Mouse (Mus musculus): ENCODE measurements at regions not wholly inside any gene's neighbourhood (a gene's known extent, or its start where the extent isn't known, plus 50 kb on each side); places are given as distances from the start of the nearest gene placed in this dataset.

GRCm38 (mm10) chrX:166652400-166652799, 66.9 kb upstream of the Egfl6 start:
- no peak for ATAC-seq
- 65% methylated on average over 3 of the region's 3 CpGs for WGBS

GRCm38 (mm10) chrX:166645713-166646112, 60.2 kb upstream of the Egfl6 start:
- peak; percentile 84 for ATAC-seq
- peak overlapping the region; percentile 33 for H3K4me2 ChIP-seq (ENCODE audit: low read length)
- no peak overlapping the region for H3K27ac ChIP-seq (ENCODE audit: low read depth, low read length)
- H3K27me3 ChIP-seq (replicated peaks; ENCODE audit: control insufficient read depth, insufficient read depth, low read length): no peaks in the 10 kb centered on the region
- H3K9me3 ChIP-seq (ENCODE audit: control insufficient read depth, low read length): no peaks in the 10 kb centered on the region
- H3K9ac ChIP-seq (ENCODE audit: low read depth, low read length): no peak overlapping the region
- no peaks in the 10 kb centered on the region for H3K36me3 ChIP-seq (ENCODE audit: control insufficient read depth, insufficient read depth, low read length)
- 45% methylated on average over 7 of the region's 7 CpGs for WGBS
- H3K4me1 ChIP-seq (ENCODE audit: control insufficient read depth, insufficient read depth, low read depth, low read length): no peaks in the 10 kb centered on the region
- 0 out of 2 replicates have a peak overlapping the region, but pooled peaks have one; percentile 15 for H3K4me3 ChIP-seq (ENCODE audit: low read length)

More at GRCm38 (mm10) chrX:166652400-166652799, 66.9 kb upstream of the Egfl6 start:
- Histone ChIP-seq H3K4me1 (ENCODE audit: control insufficient read depth, insufficient read depth, low read depth, low read length) (no peaks in the 10 kb centered on the region), H3K9ac (ENCODE audit: low read depth, low read length) (no peak overlapping the region), H3K27ac (ENCODE audit: low read depth, low read length) (no peak overlapping the region), H3K4me3 (ENCODE audit: low read length) (no peak overlapping the region), H3K36me3 (ENCODE audit: control insufficient read depth, insufficient read depth, low read length) (no peaks in the 10 kb centered on the region), H3K4me2 (ENCODE audit: low read length) (no peak overlapping the region), H3K9me3 (ENCODE audit: control insufficient read depth, low read length) (no peaks in the 10 kb centered on the region), H3K27me3 (replicated peaks; ENCODE audit: control insufficient read depth, insufficient read depth, low read length) (no peaks in the 10 kb centered on the region)

- H3K4me2 ChIP-seq (ENCODE audit: low read length): no peak overlapping the region
- no peak overlapping the region for H3K4me3 ChIP-seq (ENCODE audit: low read length)
- H3K9me3 ChIP-seq (ENCODE audit: control insufficient read depth, low read length): no peaks in the 10 kb centered on the region
- H3K9ac ChIP-seq (ENCODE audit: low read depth, low read length): no peak overlapping the region
- no peaks in the 10 kb centered on the region for H3K36me3 ChIP-seq (ENCODE audit: control insufficient read depth, insufficient read depth, low read length)
- no peaks in the 10 kb centered on the region; the same call in 1 of the 2 replicates for H3K27me3 ChIP-seq (replicated peaks; ENCODE audit: control insufficient read depth, insufficient read depth, low read length)
- H3K27ac ChIP-seq (ENCODE audit: low read depth, low read length): no peak overlapping the region
- no peaks in the 10 kb centered on the region for H3K4me1 ChIP-seq (ENCODE audit: control insufficient read depth, insufficient read depth, low read depth, low read length)
- ATAC-seq: no peak
- WGBS: 40% methylated on average over 3 of the region's 3 CpGs
These were observed 55.7 kb upstream of the Egfl6 start for GRCm38 (mm10) chrX:166641256-166641655.

GRCm38 (mm10) chrX:166640258-166640657, 54.7 kb upstream of the Egfl6 start:
- no peaks in the 10 kb centered on the region for H3K36me3 ChIP-seq (ENCODE audit: control insufficient read depth, insufficient read depth, low read length)
- H3K4me2 ChIP-seq (ENCODE audit: low read length): no peak overlapping the region
- H3K9ac ChIP-seq (ENCODE audit: low read depth, low read length): no peak overlapping the region
- H3K27ac ChIP-seq (ENCODE audit: low read depth, low read length): no peak overlapping the region
- H3K27me3 ChIP-seq (replicated peaks; ENCODE audit: control insufficient read depth, insufficient read depth, low read length): no peaks in the 10 kb centered on the region; the same call in 1 of the 2 replicates
- ATAC-seq: no peak
- H3K4me3 ChIP-seq (ENCODE audit: low read length): no peak overlapping the region
- no peaks in the 10 kb centered on the region for H3K9me3 ChIP-seq (ENCODE audit: control insufficient read depth, low read length)
- H3K4me1 ChIP-seq (ENCODE audit: control insufficient read depth, insufficient read depth, low read depth, low read length): no peaks in the 10 kb centered on the region
- 80% methylated on average over 1 of the region's 1 CpGs for WGBS
